Mouse (Mus musculus) embryo, embryonic 11 days (tissue): ENCODE data around the gene Slc44a2.

ENCODE experiments used
- DNase-seq: peaks from one replicate; pipeline ENCODE4 v3.0.0-alpha.2; 2015

Gene Slc44a2

DNA sequence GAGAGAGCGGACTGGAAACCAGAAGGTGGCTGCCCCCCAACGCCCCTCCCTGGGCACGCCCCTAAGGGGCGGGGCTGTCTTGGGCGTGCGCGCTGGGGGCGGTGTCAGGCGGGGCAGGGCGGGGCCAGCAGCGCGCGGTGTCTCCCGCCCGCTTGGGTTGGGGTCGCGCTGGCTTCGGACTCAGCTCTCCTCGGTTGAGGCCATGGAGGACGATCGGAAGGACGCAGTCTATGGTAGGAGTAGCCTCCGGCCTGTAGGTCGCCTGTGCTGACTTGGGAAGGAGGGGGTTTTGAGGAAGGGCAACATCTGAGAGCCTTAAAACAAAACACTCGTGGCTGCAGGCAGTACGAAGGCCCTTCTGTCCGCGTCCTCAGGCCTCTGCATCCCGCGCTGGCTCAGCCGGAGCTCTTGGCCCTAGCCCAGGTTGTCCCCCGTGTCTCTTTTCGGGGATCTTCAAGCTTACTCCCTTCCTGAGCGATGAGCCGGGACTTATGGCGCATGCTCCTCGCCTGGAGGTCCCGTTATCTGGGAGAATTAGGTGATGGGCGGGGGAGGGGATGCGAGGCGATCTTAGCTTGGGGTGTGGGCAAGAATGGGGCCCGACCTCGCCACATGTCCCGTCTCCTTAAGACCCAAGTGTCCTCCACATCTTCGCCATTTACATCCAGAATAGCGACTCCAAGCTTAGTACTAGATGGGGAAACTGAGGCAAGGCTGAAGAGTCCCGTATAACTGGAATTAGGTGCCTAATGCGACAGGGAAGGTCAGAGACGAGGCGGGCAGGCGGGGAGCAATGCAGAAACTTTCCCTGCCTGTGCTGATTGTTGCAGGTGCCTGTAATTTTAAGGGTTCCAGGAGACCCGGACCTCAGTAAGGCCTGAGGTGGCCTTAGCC lies at the start of gene Slc44a2:
Gene Slc44a2 (plus strand): TSS at position 80 of the 894 bp plus-strand sequence.
- DNase-seq, result peak; percentile 95

DNA sequence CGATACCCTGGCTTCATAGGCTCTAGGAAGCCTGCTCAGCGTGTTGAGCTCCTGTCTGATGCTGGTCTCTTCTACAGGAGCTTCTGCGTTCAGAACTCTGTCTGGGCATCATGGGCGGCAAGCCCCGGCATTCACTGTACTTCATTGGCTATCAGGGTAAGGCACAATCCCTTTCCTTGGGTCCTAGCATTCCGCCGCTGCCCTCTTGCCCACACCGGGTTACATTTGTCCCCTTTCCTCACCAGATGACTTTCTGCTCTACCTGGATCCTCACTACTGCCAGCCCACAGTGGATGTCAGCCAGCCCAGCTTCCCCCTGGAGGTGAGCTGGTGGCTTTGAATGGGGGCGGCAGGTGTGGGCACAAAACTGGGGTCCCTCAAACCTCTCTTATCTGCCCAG lies 48.1 kb upstream of the Slc44a2 start:
- no peak for DNase-seq

- DNase-seq, result no peak
Observed at GRCm38 (mm10) chr9:21273094-21273493, 47.4 kb upstream of the Slc44a2 start.

DNA sequence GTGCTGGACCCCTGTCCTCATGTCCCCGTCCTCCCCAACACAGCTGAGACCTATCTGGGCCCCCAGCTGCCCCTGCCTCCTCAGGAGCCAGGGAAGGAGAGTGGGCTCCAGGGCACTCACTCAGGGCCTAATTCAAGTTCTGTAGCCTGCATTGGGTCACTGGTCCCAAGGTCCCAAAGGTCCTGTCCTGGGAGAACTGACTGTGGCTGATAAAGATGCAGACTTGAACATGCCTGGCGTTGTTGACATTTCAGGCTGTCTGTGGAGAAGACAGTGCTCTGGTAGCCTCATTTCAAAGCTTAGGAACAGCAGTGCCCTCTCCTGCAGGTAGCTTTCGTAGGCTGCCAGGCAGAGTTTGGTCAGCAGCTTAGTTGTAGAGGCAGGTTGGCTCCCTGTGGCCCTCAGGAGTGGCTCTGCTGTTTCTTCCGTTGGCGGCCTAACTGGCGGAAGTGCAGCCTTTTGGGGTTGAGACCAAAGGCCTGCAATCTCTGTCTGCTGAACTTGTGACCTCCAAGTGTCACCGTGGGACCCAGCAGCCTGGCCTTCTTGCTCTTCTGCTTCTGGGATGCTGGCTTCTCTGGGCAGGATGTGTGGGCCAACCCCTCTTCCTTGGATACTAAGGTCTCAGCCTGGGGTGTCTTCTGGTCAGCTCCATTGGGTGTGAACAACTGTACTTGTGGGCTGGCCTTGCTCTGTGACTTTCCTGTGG lies 46.8 kb upstream of the Slc44a2 start:
- DNase-seq, result no peak

- no peak for DNase-seq
Observed at GRCm38 (mm10) chr9:21274336-21274735, 46.2 kb upstream of the Slc44a2 start.

- no peak for DNase-seq
Observed at GRCm38 (mm10) chr9:21275013-21275710, 45.3 kb upstream of the Slc44a2 start.

GRCm38 (mm10) chr9:21275727-21276126 lies 44.8 kb upstream of the Slc44a2 start:
- no peak for DNase-seq

GRCm38 (mm10) chr9:21276307-21276706 lies 44.2 kb upstream of the Slc44a2 start:
- DNase-seq, result no peak

DNA sequence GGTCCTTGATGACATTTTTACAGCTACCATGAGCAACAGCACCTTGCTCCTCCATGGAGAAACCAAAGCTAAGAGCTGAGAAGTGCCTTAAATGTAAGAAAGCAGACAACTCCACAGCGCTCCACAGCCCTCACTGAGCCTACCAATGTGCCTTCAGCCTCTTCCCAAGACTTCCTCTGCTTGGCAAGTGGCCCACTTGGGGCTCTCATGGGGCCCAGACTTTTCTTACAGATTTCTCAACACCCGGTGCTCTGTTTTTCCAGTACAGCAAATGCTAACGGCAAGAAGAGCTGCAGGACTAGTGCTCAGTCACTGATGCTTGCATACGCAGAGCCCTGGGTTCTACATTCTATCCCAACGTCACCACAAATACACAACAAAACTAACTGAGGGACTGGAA lies 42.7 kb upstream of the Slc44a2 start:
- DNase-seq, result no peak

DNA sequence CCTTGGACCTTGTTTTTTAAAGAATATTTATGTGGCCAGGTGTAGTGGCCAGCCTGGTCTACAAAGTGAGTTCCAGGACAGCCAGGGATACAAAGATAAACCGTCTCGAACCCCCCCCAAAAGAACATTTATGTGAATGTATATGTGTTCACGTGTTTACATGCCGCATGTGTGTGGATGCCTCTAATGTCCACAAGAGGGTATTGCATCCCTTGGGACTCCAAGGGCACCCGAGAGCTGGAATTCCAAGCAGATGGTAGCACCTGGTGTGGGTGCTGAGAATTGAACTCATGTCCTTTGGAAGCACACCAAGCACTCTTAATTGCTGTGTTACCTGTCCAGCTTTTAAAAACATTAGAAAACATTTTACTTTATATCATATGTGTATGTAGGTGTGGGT lies 36.9 kb upstream of the Slc44a2 start:
- DNase-seq, result no peak

DNA sequence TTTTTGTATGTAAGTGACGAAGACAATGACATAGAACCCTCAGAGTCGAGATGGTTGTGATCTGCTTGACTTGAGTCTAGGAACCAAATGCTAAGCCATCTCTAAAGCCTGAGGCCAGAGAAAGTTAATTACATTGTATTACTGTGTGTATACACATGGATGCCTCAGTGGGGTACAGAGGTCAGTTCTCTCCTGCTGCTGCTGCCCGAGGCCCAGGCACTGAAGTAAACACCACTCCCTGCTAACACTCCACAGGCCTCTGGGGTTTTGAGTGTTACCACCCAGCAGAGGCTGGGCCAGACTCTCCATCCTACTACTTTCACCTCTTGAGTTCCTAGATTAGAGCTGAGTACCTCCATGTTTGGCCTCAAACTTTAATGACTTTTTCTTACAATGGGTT lies 36.5 kb upstream of the Slc44a2 start:
- DNase-seq, result no peak

GRCm38 (mm10) chr9:21286753-21287152 lies 33.7 kb upstream of the Slc44a2 start:
- no peak for DNase-seq

GRCm38 (mm10) chr9:21287571-21288402 lies 32.7 kb upstream of the Slc44a2 start, which contains the start of gene Kri1:
TSS of gene Kri1 (minus strand) at chr9:21287969.
- DNase-seq, result peak; percentile 99

- peak; percentile 25 for DNase-seq
Observed at GRCm38 (mm10) chr9:21288404-21289336, 31.8 kb upstream of the Slc44a2 start.

DNA sequence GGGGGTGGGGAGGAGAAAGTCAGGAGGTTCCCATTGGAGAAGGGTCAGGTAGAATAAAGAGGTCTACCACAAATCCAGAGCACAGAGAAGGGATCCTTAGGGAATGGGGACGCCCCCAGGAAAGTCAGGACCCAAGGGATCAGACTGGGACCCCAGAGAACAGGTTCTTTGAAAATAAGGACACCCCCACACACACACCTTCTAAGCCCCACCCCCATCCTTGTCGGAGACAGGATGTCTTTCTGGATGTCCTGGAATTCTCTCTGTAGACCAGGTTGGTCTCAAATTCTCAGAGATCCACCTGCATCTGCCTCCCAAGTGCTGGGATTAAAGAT lies 31.2 kb upstream of the Slc44a2 start:
- no peak for DNase-seq

DNA sequence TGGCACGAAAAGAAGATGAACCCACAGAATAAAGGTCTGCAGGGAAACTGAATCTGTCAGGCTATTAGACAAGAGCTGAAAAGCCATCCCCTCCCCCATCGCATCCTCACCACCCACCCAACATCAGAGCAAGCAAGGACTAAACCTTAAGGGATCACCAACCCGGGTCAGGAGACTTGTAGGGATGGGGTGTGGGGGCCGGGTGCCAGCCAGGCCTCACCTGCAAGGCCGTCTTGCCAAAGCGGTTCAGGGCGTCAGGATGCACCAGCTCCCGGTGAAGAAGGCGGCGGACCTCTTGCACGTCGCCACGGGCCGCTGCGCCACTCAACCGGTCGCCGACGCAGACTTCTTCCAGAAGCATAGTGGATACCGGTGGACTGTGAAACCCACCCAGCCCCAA lies 29.9 kb upstream of the Slc44a2 start:
- DNase-seq, result no peak

GRCm38 (mm10) chr9:21291022-21291787 lies 29.3 kb upstream of the Slc44a2 start, which contains the start of gene Cdkn2d:
TSS of gene Cdkn2d (minus strand) at chr9:21291407.
- peak; percentile 100 for DNase-seq

- DNase-seq, result peak; percentile 31
Observed at GRCm38 (mm10) chr9:21291868-21292267, 28.6 kb upstream of the Slc44a2 start.

- DNase-seq, result no peak
Observed at GRCm38 (mm10) chr9:21292271-21292670, 28.2 kb upstream of the Slc44a2 start.

DNA sequence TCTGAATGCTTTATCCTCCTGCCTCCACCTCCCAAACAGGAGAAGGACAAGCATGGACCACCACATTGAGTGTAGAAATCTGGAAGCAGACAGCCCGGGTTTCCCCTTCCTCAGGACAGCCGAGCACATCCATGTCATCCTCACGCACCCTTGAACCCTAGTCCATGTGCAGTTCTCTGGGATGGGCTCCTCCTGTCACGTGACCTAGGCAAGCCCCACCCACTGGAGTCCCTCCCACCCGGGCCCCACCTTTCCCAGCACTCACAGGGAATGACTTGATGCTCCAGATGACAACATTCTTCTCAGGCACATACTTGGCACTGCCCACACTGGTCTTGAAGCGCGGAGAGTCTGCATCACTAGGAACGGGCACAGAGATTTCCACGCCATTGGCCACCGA lies 21.5 kb upstream of the Slc44a2 start:
- no peak for DNase-seq

- DNase-seq, result no peak
Observed at GRCm38 (mm10) chr9:21305065-21305464, 15.4 kb upstream of the Slc44a2 start.
